In genomic region chr9:108290773-108291172, GRCm38 (mm10) we compare ENCODE assay signal across 8 mouse cellular contexts. TPM values are rescaled to one million over a fixed set of nuclear protein-coding genes. Genes with fewer than 3 reads are reported as not detected.
DNase-seq lines count a peak whose midpoint lies in the region; ATAC-seq and TF ChIP-seq lines count a peak whose summit lies in the region.

No protein-coding gene starts in this region.

- peak overlapping the region; percentile 59 for H3K4me2 ChIP-seq in liver, embryonic 11.5 days
- H3K4me2 ChIP-seq in stomach, embryonic 16.5 days (ENCODE audit: low read depth, low read length), result peak overlapping the region; percentile 69

- H3K4me3 ChIP-seq in gastrocnemius, adult 2 months, result peak overlapping the region; percentile 79
- H3K4me3 ChIP-seq in spleen, adult 2 months (ENCODE audit: extremely low read depth, insufficient read depth, insufficient read length), result peak overlapping the region; percentile 59; the same call in 1 of the 2 replicates
- H3K4me3 ChIP-seq in liver, embryonic 11.5 days (ENCODE audit: low read depth, low read length), result peak overlapping the region; percentile 50
- peak overlapping the region; percentile 60 for H3K4me3 ChIP-seq in stomach, embryonic 16.5 days (replicated peaks; ENCODE audit: low read length)

- no peaks in the 10 kb centered on the region for H3K36me3 ChIP-seq in spleen, adult 2 months (ENCODE audit: control insufficient read depth, insufficient read depth, low read length)
- 0 out of 2 replicates have a peak, but pooled peaks cover 3% of the 10 kb centered on the region for H3K36me3 ChIP-seq in liver, embryonic 11.5 days (ENCODE audit: control insufficient read depth, insufficient read depth, low read length)
- H3K36me3 ChIP-seq in stomach, embryonic 16.5 days (ENCODE audit: control insufficient read depth, insufficient read depth, low read length), result no peaks in the 10 kb centered on the region

- intact Hi-C loops in gastrocnemius, adult 2 months (cut with DNase I), result no loop called here

- no peak for TF ChIP-seq CTCF in gastrocnemius, adult 2 months (IDR thresholded peaks at IDR 0.05)
- no peak for TF ChIP-seq CTCF in spleen, adult 2 months (IDR thresholded peaks at IDR 0.05; ENCODE audit: extremely low read depth, insufficient read depth, insufficient read length, insufficient replicate concordance)

- DNase-seq in gastrocnemius, adult 2 months, result no peak
- no peak for DNase-seq in gastrocnemius, postnatal 25 days
- DNase-seq in spleen, adult 2 months (ENCODE audit: low read depth in 1 of 2, low spot score in 2 of 2), result no peak
- no peak for DNase-seq in spleen, postnatal 36 days (ENCODE audit: low spot score in 2 of 2)
- DNase-seq in liver, embryonic 11.5 days (ENCODE audit: low spot score), result no peak
- no peak for DNase-seq in right cerebral cortex, postnatal 10 days (ENCODE audit: low spot score in 2 of 2)
- DNase-seq in adrenal gland, postnatal 14 days, result no peak

- 59% methylated on average over 6 of the region's 6 CpGs for WGBS in spleen, adult 2 months
- 47% methylated on average over 6 of the region's 6 CpGs for WGBS in liver, embryonic 11.5 days
- 33% methylated on average over 6 of the region's 6 CpGs for WGBS in stomach, embryonic 16.5 days

- no peak for TF ChIP-seq POLR2A in spleen, adult 2 months (IDR thresholded peaks at IDR 0.05; ENCODE audit: low read depth, low read length)

- 0 out of 2 replicates have a peak overlapping the region, but pooled peaks have one; percentile 22 for H3K9ac ChIP-seq in liver, embryonic 11.5 days (ENCODE audit: low read depth, low read length)
- H3K9ac ChIP-seq in stomach, embryonic 16.5 days (ENCODE audit: low read length), result peak overlapping the region; percentile 72

- no peaks in the 10 kb centered on the region for H3K9me3 ChIP-seq in liver, embryonic 11.5 days (ENCODE audit: control insufficient read depth, low read length)
- no peaks in the 10 kb centered on the region for H3K9me3 ChIP-seq in stomach, embryonic 16.5 days (replicated peaks; ENCODE audit: control insufficient read depth, low read length)

- no peaks in the 10 kb centered on the region for H3K27me3 ChIP-seq in spleen, adult 2 months (ENCODE audit: control insufficient read depth, insufficient read depth, low read length)
- H3K27me3 ChIP-seq in liver, embryonic 11.5 days (replicated peaks; ENCODE audit: control insufficient read depth, insufficient read depth, low read length), result no peaks in the 10 kb centered on the region
- H3K27me3 ChIP-seq in stomach, embryonic 16.5 days (ENCODE audit: control insufficient read depth, insufficient read depth, low read length), result no peaks in the 10 kb centered on the region

- H3K4me1 ChIP-seq in spleen, adult 2 months (ENCODE audit: control insufficient read depth, insufficient read depth, insufficient read length), result 0 out of 2 replicates have a peak, but pooled peaks cover 2% of the 10 kb centered on the region
- H3K4me1 ChIP-seq in liver, embryonic 11.5 days (replicated peaks; ENCODE audit: control insufficient read depth, insufficient read depth, low read length), result peaks cover 6% of the 10 kb centered on the region
- peaks cover 2% of the 10 kb centered on the region; the same call in 1 of the 2 replicates for H3K4me1 ChIP-seq in stomach, embryonic 16.5 days (ENCODE audit: control insufficient read depth, insufficient read depth, low read length)

- peak overlapping the region; percentile 91 for H3K27ac ChIP-seq in gastrocnemius, adult 2 months
- no peak overlapping the region for H3K27ac ChIP-seq in spleen, adult 2 months (ENCODE audit: insufficient read depth, low read length)
- H3K27ac ChIP-seq in liver, embryonic 11.5 days (ENCODE audit: low read depth, low read length), result no peak overlapping the region
- no peak overlapping the region for H3K27ac ChIP-seq in stomach, embryonic 16.5 days (ENCODE audit: low read length)

- no peak for ATAC-seq in liver, embryonic 11.5 days (replicated peaks; ENCODE audit: low FRiP score)
- ATAC-seq in stomach, embryonic 16.5 days (ENCODE audit: insufficient read depth, low FRiP score), result no peak

RNA-seq across cellular contexts. Expression of gene Nicn1, which starts 0.5 kb away (rescaled TPM):
- 10 to 100 TPM in 1 of 2 experiments, 1 to 10 TPM in 1; 9.3 to 11.9 TPM for total RNA-seq in gastrocnemius, adult 2 months (2021)
- 10 to 100 TPM in 1 of 2 experiments, 1 to 10 TPM in 1; 8.2 to 12.1 TPM for total RNA-seq in gastrocnemius, postnatal 25 days (2021)
- 4.2 and 4.6 TPM in 2 replicates for polyA plus RNA-seq in spleen, adult 2 months (2012; rRNA removed)
- 11.3 and 13.9 TPM in 2 replicates for polyA plus RNA-seq in liver, embryonic 11.5 days (2014; fragmentation: Nextera tagmentation; extraction: Ambion mirVana)
- polyA plus RNA-seq in stomach, embryonic 16.5 days (2015; fragmentation: Nextera tagmentation; extraction: Ambion mirVana), result 33.1 and 36.1 TPM in 2 replicates
- 16.9 and 21.2 TPM in 2 replicates for total RNA-seq in adrenal gland, postnatal 14 days (2021)

RNA-seq across cellular contexts. Expression of gene Amt, which starts 5.9 kb away (rescaled TPM):
- 1 to 10 TPM; 1.0 to 1.4 TPM for total RNA-seq in gastrocnemius, adult 2 months (2021)
- total RNA-seq in gastrocnemius, postnatal 25 days (2021), result 1 to 10 TPM; 1.6 to 1.8 TPM
- 1.7 and 3.1 TPM in 2 replicates for polyA plus RNA-seq in spleen, adult 2 months (2012; rRNA removed)
- 16.0 and 16.5 TPM in 2 replicates for polyA plus RNA-seq in liver, embryonic 11.5 days (2014; fragmentation: Nextera tagmentation; extraction: Ambion mirVana)
- 18.8 and 21.6 TPM in 2 replicates for polyA plus RNA-seq in stomach, embryonic 16.5 days (2015; fragmentation: Nextera tagmentation; extraction: Ambion mirVana)
- total RNA-seq in adrenal gland, postnatal 14 days (2021), result 6.8 and 13.2 TPM in 2 replicates

RNA-seq across cellular contexts. Expression of gene Rhoa, which starts 15.2 kb away (rescaled TPM):
- 100 to 1,000 TPM in 1 of 2 experiments, 10 to 100 TPM in 1; 95.0 to 122 TPM for total RNA-seq in gastrocnemius, adult 2 months (2021)
- 100 to 1,000 TPM; 104 to 120 TPM for total RNA-seq in gastrocnemius, postnatal 25 days (2021)
- 89.7 and 90.3 TPM in 2 replicates for polyA plus RNA-seq in spleen, adult 2 months (2012; rRNA removed)
- polyA plus RNA-seq in liver, embryonic 11.5 days (2014; fragmentation: Nextera tagmentation; extraction: Ambion mirVana), result 254 and 264 TPM in 2 replicates
- polyA plus RNA-seq in stomach, embryonic 16.5 days (2015; fragmentation: Nextera tagmentation; extraction: Ambion mirVana), result 493 and 511 TPM in 2 replicates
- 359 and 362 TPM in 2 replicates for total RNA-seq in adrenal gland, postnatal 14 days (2021)

RNA-seq across cellular contexts. Expression of gene Tcta, which starts 15.2 kb away (rescaled TPM):
- total RNA-seq in gastrocnemius, adult 2 months (2021), result 10 to 100 TPM; 27.0 to 35.1 TPM
- 10 to 100 TPM; 25.0 to 30.8 TPM for total RNA-seq in gastrocnemius, postnatal 25 days (2021)
- 17.9 and 19.7 TPM in 2 replicates for polyA plus RNA-seq in spleen, adult 2 months (2012; rRNA removed)
- polyA plus RNA-seq in liver, embryonic 11.5 days (2014; fragmentation: Nextera tagmentation; extraction: Ambion mirVana), result 14.9 and 16.1 TPM in 2 replicates
- polyA plus RNA-seq in stomach, embryonic 16.5 days (2015; fragmentation: Nextera tagmentation; extraction: Ambion mirVana), result 46.8 and 46.9 TPM in 2 replicates
- total RNA-seq in adrenal gland, postnatal 14 days (2021), result 30.4 and 34.1 TPM in 2 replicates

RNA-seq across cellular contexts. Expression of gene Dag1, which starts 27.0 kb away (rescaled TPM):
- total RNA-seq in gastrocnemius, adult 2 months (2021), result 100 to 1,000 TPM; 170 to 229 TPM
- total RNA-seq in gastrocnemius, postnatal 25 days (2021), result 100 to 1,000 TPM; 169 to 183 TPM
- polyA plus RNA-seq in spleen, adult 2 months (2012; rRNA removed), result 15.5 and 17.2 TPM in 2 replicates
- 41.1 and 41.5 TPM in 2 replicates for polyA plus RNA-seq in liver, embryonic 11.5 days (2014; fragmentation: Nextera tagmentation; extraction: Ambion mirVana)
- polyA plus RNA-seq in stomach, embryonic 16.5 days (2015; fragmentation: Nextera tagmentation; extraction: Ambion mirVana), result 90.8 and 91.8 TPM in 2 replicates
- total RNA-seq in adrenal gland, postnatal 14 days (2021), result 156 and 176 TPM in 2 replicates
